Mouse (Mus musculus) stomach, postnatal 0 days (tissue): Measurements from ENCODE around the gene Gpr132.

Experiments
- CTCF ChIP-seq: IDR thresholded peaks from 2 replicates; pipeline ENCODE4 v1.5.1; 2016; ENCODE audit warnings: antibody characterized with exemption, low read depth, mild to moderate bottlenecking, moderate library complexity
- EP300 ChIP-seq: optimal IDR thresholded peaks from 2 replicates; pipeline ENCODE3; 2016; ENCODE audit warnings: antibody characterized with exemption

GRCm38 (mm10) chr12:112825901-112826300 lies 42.1 kb downstream of the Gpr132 start:
- no peak for TF ChIP-seq CTCF
- no peak for TF ChIP-seq EP300
